Mouse (Mus musculus) leukemia stem cell, adult 10-12 weeks (primary cell): Measurements from ENCODE around the gene Layn. TPM values are rescaled to one million over a fixed set of nuclear protein-coding genes. Genes with fewer than 3 reads are reported as not detected.

Experiments used
- polyA plus RNA-seq: library from polyadenylated mRNA; stranded (reverse); fragments of >175 nt; gene quantifications from 2 replicates; pipeline ENCODE4 v1.2.3, GENCODE M21; 2012; ENCODE audit warnings: low replicate concordance

Layn gene
- not detected in 2 replicates for polyA plus RNA-seq

GRCm38 (mm10) chr9:51076979-51077315 is at the start of gene Layn:
Gene Layn (minus strand): TSS chr9:51077094.

GRCm38 (mm10) chr9:51101756-51102425 is 25.0 kb upstream of the Layn start, which contains the start of gene 4833427G06Rik:
Gene 4833427G06Rik (minus strand): TSS chr9:51102078.

GRCm38 (mm10) chr9:51060601-51061000 is 16.3 kb downstream of the Layn start, which contains the start of gene Btg4:
Gene Btg4 (plus strand): TSS chr9:51060901.

GRCm38 (mm10) chr9:51008841-51009655 is 67.8 kb downstream of the Layn start, which contains the start of gene Sik2:
Gene Sik2 (minus strand): TSS chr9:51009073.

Other genes with a start within 250 kb of the Layn start
- 10.1 and 14.5 TPM in 2 replicates for gene Ppp2r1b, start 231.8 kb downstream of the Layn start, polyA plus RNA-seq
- gene Sik2, start 68.0 kb downstream of the Layn start, polyA plus RNA-seq = 7.7 and 12.4 TPM in 2 replicates
- gene Btg4, start 16.2 kb downstream of the Layn start, polyA plus RNA-seq = not detected in 2 replicates
- gene 4833427G06Rik, start 25.0 kb upstream of the Layn start, polyA plus RNA-seq = not detected in 2 replicates
- gene Gm32742, start 88.4 kb upstream of the Layn start, polyA plus RNA-seq = not detected in 2 replicates
- 232 and 397 TPM in 2 replicates for gene Pou2af1, start 136.6 kb upstream of the Layn start, polyA plus RNA-seq
- gene Colca2, start 201.5 kb upstream of the Layn start, polyA plus RNA-seq = not detected in 2 replicates